Mouse (Mus musculus): ENCODE results near the gene C2cd5.
A peak's percentile ranks its signal among the peaks of the same experiment; 100 is the strongest.

C2cd5 gene

DNA sequence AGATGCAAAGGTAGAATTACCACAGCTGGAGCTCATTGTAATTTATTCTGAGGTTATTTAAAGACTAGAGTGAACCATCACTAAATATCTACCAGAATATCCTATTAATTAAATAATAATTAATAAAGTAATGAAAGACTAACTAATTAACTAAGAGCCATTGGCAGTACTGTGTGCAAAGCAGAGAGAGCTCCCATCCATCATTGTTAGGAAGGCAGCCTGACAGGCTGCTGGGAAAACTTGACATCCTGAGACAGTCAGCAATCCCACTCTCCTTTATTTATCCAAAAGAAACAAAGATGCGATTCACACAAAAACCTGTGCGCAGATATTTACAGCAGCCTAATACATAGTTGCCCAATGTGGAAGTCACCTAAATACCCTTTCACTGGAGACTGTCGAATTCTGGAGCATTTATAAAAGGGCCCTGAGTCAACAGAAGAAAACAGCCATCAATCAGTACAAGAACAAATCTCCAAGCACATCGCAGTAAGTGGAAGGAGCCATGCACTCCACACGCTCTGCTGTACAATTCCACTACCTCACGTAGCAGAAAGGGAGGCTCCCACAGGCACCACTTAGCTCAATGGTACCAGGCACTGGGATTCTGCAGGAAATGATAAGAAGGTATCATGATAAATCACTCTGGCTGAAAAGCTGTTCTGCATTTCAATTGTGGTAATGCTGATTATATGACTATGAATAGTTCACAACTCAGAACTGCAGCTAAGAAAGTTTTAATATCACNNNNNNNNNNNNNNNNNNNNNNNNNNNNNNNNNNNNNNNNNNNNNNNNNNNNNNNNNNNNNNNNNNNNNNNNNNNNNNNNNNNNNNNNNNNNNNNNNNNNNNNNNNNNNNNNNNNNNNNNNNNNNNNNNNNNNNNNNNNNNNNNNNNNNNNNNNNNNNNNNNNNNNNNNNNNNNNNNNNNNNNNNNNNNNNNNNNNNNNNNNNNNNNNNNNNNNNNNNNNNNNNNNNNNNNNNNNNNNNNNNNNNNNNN, 120.0 kb downstream of the C2cd5 start:
- DNase-seq (ENCODE audit: low read depth, low spot score): no peak

GRCm38 (mm10) chr6:142977221-142977620, 122.7 kb downstream of the C2cd5 start:
- DNase-seq (ENCODE audit: low read depth, low spot score): no peak

- no peak for DNase-seq (ENCODE audit: low read depth, low spot score)
These were observed 126.7 kb downstream of the C2cd5 start for GRCm38 (mm10) chr6:142973289-142973688.

- DNase-seq (ENCODE audit: low read depth, low spot score): no peak
These were observed 127.7 kb downstream of the C2cd5 start for GRCm38 (mm10) chr6:142972205-142972604.

DNA sequence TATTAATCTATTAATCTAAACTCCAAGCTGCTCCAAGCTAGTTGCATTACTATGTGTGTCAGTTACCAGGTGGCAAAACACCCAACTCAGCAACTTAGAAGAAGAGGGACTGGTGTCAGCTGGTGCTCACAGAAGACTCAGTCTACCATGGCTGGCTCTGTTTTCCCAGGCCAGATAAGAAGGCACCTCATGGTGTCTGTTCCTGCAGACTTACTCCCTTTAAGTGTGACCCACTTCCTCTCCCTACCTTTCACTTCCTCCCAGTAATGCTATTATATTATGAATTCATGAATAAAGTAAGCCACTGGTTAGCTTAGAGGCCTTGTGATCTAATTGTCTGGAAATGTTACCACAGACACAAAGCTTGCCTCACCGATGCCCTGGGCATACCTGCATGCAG, 132.5 kb downstream of the C2cd5 start:
- no peak for DNase-seq (ENCODE audit: low read depth, low spot score)

DNA sequence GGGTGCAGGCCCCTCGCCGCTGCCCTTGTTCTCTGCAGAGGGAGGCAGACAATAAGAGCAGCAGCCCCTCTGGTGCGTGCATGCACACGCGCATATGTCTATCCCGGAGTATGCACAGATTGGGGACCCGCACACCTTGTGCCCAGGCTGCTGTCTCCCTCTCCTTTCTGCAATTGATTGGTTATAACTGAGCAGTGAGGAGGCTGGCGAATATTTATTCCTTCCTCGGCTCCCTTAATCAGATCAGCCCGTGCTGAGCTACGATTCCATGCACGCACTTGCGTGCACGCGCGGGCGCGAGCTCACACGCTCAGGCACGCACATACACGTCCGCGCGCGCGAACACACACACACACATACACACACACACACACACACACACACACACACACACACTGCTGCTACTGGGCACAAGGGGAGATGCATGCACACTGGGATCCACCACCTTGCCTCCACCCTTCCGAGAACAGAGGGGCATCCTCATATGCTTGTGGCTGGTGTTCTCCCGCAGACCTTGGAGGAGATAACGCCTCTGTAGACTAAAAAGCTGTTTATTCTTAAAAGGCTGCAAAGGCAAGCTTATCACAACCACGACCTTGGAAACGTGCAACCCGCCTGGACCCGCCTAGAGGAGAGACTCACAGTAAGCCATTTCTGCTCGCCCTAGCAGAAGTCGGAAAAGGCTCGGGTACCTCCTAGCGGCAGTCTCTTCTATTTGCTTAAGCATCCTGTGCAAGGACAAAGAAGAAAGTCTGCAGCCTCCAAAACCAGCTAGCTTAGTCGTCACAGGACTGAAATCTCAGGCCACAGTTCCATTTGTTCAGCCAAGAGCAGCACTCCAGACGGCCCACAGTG, 135.2 kb downstream of the C2cd5 start:
- DNase-seq (ENCODE audit: low read depth, low spot score): peak; percentile 91

DNA sequence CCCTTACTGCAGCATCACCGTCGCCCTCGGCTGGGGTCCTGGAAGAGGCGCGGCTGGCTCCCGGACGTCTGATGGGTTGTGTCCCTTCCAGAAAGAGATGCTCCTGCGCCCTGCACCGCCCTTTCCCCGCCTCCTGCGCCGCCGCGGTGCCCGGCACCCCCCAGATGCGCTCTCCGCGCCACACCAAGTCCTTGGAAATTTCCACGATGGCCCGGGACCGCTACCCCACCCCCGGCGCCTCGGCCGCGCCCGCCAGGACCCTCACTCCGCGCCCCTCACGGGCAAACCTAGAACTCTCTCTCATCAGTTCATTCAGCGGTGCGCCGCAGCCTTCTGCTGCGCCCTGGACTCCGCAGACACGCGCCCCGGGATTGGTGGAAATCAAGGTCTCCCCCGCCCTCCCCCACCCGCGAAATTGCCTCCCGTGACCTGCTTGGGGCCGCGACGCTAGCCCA, 135.8 kb downstream of the C2cd5 start, which contains the start of gene St8sia1:
TSS of gene St8sia1 (minus strand) at position 377 of the 455 bp plus-strand sequence.
- peak; percentile 68 for DNase-seq (ENCODE audit: low read depth, low spot score)

- peak; percentile 31 for DNase-seq (ENCODE audit: low read depth, low spot score)
These were observed 136.4 kb downstream of the C2cd5 start for GRCm38 (mm10) chr6:142963480-142964075.

- DNase-seq (ENCODE audit: low read depth, low spot score): no peak
These were observed 137.1 kb downstream of the C2cd5 start for GRCm38 (mm10) chr6:142962881-142963280.

GRCm38 (mm10) chr6:142962476-142962875, 137.5 kb downstream of the C2cd5 start:
- DNase-seq (ENCODE audit: low read depth, low spot score): peak; percentile 47

- DNase-seq (ENCODE audit: low read depth, low spot score): no peak
These were observed 138.1 kb downstream of the C2cd5 start for GRCm38 (mm10) chr6:142961721-142962455.

Measured in CD4-positive helper T cell, adult 2 months (primary cell).